Mouse (Mus musculus) small intestine, adult 2 months (tissue): ENCODE results near the gene Lmo4.

ENCODE experiments used
- CTCF ChIP-seq: fragments of 200-500 bp; IDR thresholded peaks from 2 replicates; pipeline ENCODE4 v1.5.1; 2012; ENCODE audit warnings: low read depth, mild to moderate bottlenecking, control low read depth, inconsistent platforms, low read length, moderate library complexity, mixed read lengths; ENCODE audit not compliant: insufficient replicate concordance, insufficient read length; ENCODE audit errors: extremely low read depth
- POLR2A ChIP-seq: fragments of 200-500 bp; IDR thresholded peaks from 2 replicates; pipeline ENCODE4 v1.6.1; 2012; ENCODE audit warnings: low read depth, mild to moderate bottlenecking, control low read depth, inconsistent platforms, low read length, moderate library complexity

GRCm38 (mm10) chr3:144173138-144173537 lies 31.9 kb downstream of the Lmo4 start:
- TF ChIP-seq POLR2A: no peak
- no peak for TF ChIP-seq CTCF
